Mouse (Mus musculus) bone marrow macrophage, adult 2 months (primary cell): ENCODE results near the gene Myl12a.

ENCODE experiments used
- CTCF ChIP-seq: IDR thresholded peaks from 2 replicates; pipeline ENCODE4 v1.5.1; 2012; ENCODE audit warnings: low read depth, mild to moderate bottlenecking, low read length, moderate library complexity
- POLR2A ChIP-seq: IDR thresholded peaks from 2 replicates; pipeline ENCODE4 v1.6.1; 2012; ENCODE audit warnings: mild to moderate bottlenecking, low read depth, low read length, borderline replicate concordance

DNA sequence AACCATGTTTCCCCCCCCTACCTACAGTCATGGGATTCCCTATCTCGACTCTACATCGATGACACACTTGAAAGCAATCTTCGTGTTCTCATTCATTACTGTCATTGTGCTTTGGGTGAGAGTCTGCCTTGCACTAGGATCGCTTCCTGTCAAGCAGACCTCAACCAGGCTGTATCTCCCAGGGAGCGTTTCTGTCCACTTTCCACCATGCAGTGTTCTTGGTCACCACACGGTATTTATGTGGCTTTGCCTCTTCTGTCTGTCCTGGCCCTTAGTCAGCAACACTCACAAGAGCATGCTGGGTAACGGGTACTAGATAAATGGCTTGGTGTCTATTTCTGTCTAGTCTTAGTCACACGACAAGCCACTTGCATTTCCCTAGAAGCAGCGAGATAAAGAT, 29.3 kb downstream of the Myl12a start:
- no peak for TF ChIP-seq CTCF
- no peak for TF ChIP-seq POLR2A
